Mouse (Mus musculus) neural tube, embryonic 11.5 days (tissue): ENCODE measurements around the gene Uts2r. TPM values are rescaled to one million over a fixed set of nuclear protein-coding genes. Genes with fewer than 3 reads are reported as not detected.

Experiments
- ATAC-seq: fragments of 200-750 bp; cut with Nextera tagmentation; 2 replicates; pipeline ENCODE4 v1.8.0; 2017; ENCODE audit warnings: moderate number of reproducible peaks, mild to moderate bottlenecking, moderate TSS enrichment, moderate library complexity; ENCODE audit not compliant: insufficient read depth, low FRiP score, low TSS enrichment
- DNase-seq: peaks from one replicate; pipeline ENCODE4 v3.0.0-alpha.2; 2015; ENCODE audit warnings: low spot score
- H3K27ac ChIP-seq: fragments of 300-500 bp; sonication (generic); 2 replicates; pipeline ENCODE4 v1.5.1; 2014; ENCODE audit warnings: low read depth, mild to moderate bottlenecking, low read length
- H3K27me3 ChIP-seq: fragments of 300-500 bp; sonication (generic); 2 replicates; pipeline ENCODE4 v1.6.1; 2014; ENCODE audit warnings: mild to moderate bottlenecking, low read length, mixed read lengths; ENCODE audit not compliant: control insufficient read depth, insufficient read depth
- H3K36me3 ChIP-seq: fragments of 300-500 bp; sonication (generic); 2 replicates; pipeline ENCODE4 v1.6.1; 2014; ENCODE audit warnings: mild to moderate bottlenecking, low read length, moderate library complexity, mixed read lengths; ENCODE audit not compliant: control insufficient read depth, insufficient read depth
- H3K4me1 ChIP-seq: fragments of 300-500 bp; sonication (generic); 2 replicates; pipeline ENCODE4 v1.6.1; 2014; ENCODE audit warnings: low read length, mixed read lengths; ENCODE audit not compliant: control insufficient read depth, insufficient read depth
- H3K4me2 ChIP-seq: fragments of 300-500 bp; sonication (generic); 2 replicates; pipeline ENCODE4 v1.6.1; 2014; ENCODE audit warnings: low read depth, mild to moderate bottlenecking, moderate library complexity
- H3K4me3 ChIP-seq: fragments of 300-500 bp; sonication (generic); 2 replicates; pipeline ENCODE4 v1.5.1; 2014; ENCODE audit warnings: low read depth, low read length
- H3K9ac ChIP-seq: fragments of 300-500 bp; sonication (generic); 2 replicates; pipeline ENCODE4 v1.6.1; 2014; ENCODE audit warnings: mild to moderate bottlenecking, low read length
- H3K9me3 ChIP-seq: fragments of 300-500 bp; sonication (generic); 2 replicates; pipeline ENCODE4 v1.6.1; 2016; ENCODE audit warnings: low read length; ENCODE audit not compliant: control insufficient read depth
- WGBS: fragments of 180-500 bp; shearing (Covaris S2); extraction: QIAGEN DNeasy Blood & Tissue Kit; methylation state at CpG from one replicate; pipeline ENCODE4 v1.1.7; 2014; 5-methylcytosine and 5-hydroxymethylcytosine counted together
- polyA plus RNA-seq: library from polyadenylated mRNA; unstranded; fragments of >200 nt; fragmentation: Nextera tagmentation; extraction: Ambion mirVana; gene quantifications from 2 replicates; pipeline ENCODE4 v1.2.1, GENCODE M21; 2014

Gene Uts2r
- polyA plus RNA-seq, 1 experiment from 2014 or later, result not detected

- 82% methylated on average over 3 of the region's 3 CpGs for WGBS
- Histone ChIP-seq H3K27ac (no peak overlapping the region), H3K4me1 (no peaks in the 10 kb centered on the region), H3K27me3 (no peaks in the 10 kb centered on the region), H3K9ac (no peak overlapping the region), H3K9me3 (no peaks in the 10 kb centered on the region), H3K36me3 (no peaks in the 10 kb centered on the region), H3K4me3 (no peak overlapping the region), H3K4me2 (no peak overlapping the region)
- no peak for ATAC-seq
- DNase-seq, result no peak
These were observed 34.4 kb upstream of the Uts2r start for GRCm38 (mm10) chr11:121125522-121126172.

GRCm38 (mm10) chr11:121126395-121126794, 33.7 kb upstream of the Uts2r start:
- Histone ChIP-seq H3K27ac (no peak overlapping the region), H3K27me3 (no peaks in the 10 kb centered on the region), H3K4me3 (no peak overlapping the region), H3K9me3 (no peaks in the 10 kb centered on the region), H3K4me1 (no peaks in the 10 kb centered on the region), H3K9ac (no peak overlapping the region), H3K36me3 (no peaks in the 10 kb centered on the region), H3K4me2 (no peak overlapping the region)
- DNase-seq (no peak), ATAC-seq (no peak)
- 86% methylated on average over 1 of the region's 1 CpGs for WGBS

GRCm38 (mm10) chr11:121127441-121127840, 32.6 kb upstream of the Uts2r start:
- 84% methylated on average over 3 of the region's 3 CpGs for WGBS
- DNase-seq (no peak), ATAC-seq (no peak)
- no peaks in the 10 kb centered on the region for H3K9me3 ChIP-seq
- H3K27me3 ChIP-seq, result no peaks in the 10 kb centered on the region
- no peaks in the 10 kb centered on the region for H3K4me1 ChIP-seq
- H3K4me3 ChIP-seq, result no peak overlapping the region
- no peak overlapping the region for H3K27ac ChIP-seq
- no peaks in the 10 kb centered on the region for H3K36me3 ChIP-seq
- no peak overlapping the region for H3K9ac ChIP-seq
- no peak overlapping the region for H3K4me2 ChIP-seq

GRCm38 (mm10) chr11:121129616-121130015, 30.5 kb upstream of the Uts2r start:
- H3K36me3 ChIP-seq, result no peaks in the 10 kb centered on the region
- DNase-seq, result no peak
- H3K27me3 ChIP-seq, result no peaks in the 10 kb centered on the region
- 80% methylated on average over 1 of the region's 1 CpGs for WGBS
- H3K4me2 ChIP-seq, result no peak overlapping the region
- H3K9ac ChIP-seq, result no peak overlapping the region
- H3K4me1 ChIP-seq, result no peaks in the 10 kb centered on the region
- no peaks in the 10 kb centered on the region for H3K9me3 ChIP-seq
- H3K27ac ChIP-seq, result no peak overlapping the region
- no peak overlapping the region for H3K4me3 ChIP-seq
- no peak for ATAC-seq

DNA sequence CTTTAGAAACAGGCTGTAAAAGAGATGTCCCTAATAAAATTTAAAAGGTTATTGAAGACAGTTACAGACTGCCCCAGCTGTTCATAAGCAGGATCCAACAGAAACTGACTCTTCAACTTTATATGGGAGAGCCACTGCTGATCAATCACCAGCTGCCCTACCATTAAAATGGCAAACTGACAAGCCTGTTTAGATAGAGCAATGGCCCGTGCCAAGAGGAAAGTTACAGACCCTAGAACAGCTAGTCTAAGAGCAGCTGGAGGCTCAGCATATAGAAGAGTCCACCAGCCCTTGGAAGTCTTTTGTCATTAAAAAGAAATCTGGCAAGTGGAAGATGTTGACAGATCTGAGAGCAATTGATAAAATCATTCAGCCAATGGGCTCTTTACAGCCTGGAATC, 25.5 kb upstream of the Uts2r start:
- Histone ChIP-seq H3K9me3 (no peaks in the 10 kb centered on the region), H3K4me2 (no peak overlapping the region), H3K9ac (no peak overlapping the region), H3K27me3 (no peaks in the 10 kb centered on the region), H3K27ac (no peak overlapping the region), H3K4me3 (no peak overlapping the region), H3K36me3 (no peaks in the 10 kb centered on the region), H3K4me1 (no peaks in the 10 kb centered on the region)
- ATAC-seq, result no peak
- no peak for DNase-seq
- 14% methylated on average over 1 of the region's 1 CpGs for WGBS

DNA sequence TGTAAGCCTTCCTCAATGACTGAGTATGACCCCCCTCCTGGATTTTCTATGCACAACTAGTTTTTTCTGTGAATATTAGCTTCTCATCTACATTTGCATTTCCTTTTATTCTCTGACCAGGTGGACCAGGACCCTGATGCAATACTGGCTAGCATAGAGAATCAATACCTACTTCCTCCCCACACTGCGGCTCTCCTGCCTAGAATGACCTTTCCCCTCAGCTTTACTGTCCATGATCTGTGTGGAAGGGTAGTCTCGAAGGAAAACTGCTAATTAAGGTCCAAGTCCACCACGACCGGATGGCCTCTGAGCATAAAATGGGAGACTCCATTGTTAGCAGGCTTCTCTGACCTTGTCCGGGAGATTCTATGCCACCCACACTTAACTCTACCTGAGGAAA, 22.4 kb upstream of the Uts2r start:
- H3K27me3 ChIP-seq, result no peaks in the 10 kb centered on the region
- DNase-seq, result no peak
- no peak for ATAC-seq
- H3K9me3 ChIP-seq, result no peaks in the 10 kb centered on the region
- no peak overlapping the region for H3K27ac ChIP-seq
- WGBS, result 86% methylated on average over 5 of the region's 5 CpGs
- no peaks in the 10 kb centered on the region for H3K36me3 ChIP-seq
- H3K4me1 ChIP-seq, result no peaks in the 10 kb centered on the region
- H3K9ac ChIP-seq, result no peak overlapping the region
- H3K4me2 ChIP-seq, result no peak overlapping the region
- H3K4me3 ChIP-seq, result no peak overlapping the region

DNA sequence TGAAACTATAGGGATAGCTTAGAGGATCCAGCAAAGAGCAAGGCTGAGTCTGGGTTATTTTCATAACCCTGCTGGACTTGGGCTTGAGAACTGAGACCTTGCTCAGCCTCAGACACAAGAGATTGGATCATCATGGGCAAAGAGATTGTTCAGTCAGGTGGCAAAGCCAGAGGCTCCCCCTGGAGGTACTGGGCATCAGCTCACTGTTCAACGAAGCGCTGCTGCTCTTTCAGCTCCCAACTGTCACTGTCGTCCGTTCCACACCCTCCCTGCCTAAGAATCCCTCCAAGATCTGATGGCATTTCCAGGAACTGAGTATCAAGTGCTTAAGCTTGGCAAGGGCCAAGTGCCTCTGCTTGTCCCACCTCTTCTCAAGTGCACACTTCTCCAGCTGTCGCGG, 21.3 kb upstream of the Uts2r start:
- Histone ChIP-seq H3K4me1 (no peaks in the 10 kb centered on the region), H3K27me3 (no peaks in the 10 kb centered on the region), H3K27ac (no peak overlapping the region), H3K9ac (no peak overlapping the region), H3K36me3 (no peaks in the 10 kb centered on the region), H3K4me3 (no peak overlapping the region), H3K4me2 (no peak overlapping the region), H3K9me3 (no peaks in the 10 kb centered on the region)
- 50% methylated on average over 6 of the region's 6 CpGs for WGBS
- no peak for DNase-seq
- no peak for ATAC-seq

DNA sequence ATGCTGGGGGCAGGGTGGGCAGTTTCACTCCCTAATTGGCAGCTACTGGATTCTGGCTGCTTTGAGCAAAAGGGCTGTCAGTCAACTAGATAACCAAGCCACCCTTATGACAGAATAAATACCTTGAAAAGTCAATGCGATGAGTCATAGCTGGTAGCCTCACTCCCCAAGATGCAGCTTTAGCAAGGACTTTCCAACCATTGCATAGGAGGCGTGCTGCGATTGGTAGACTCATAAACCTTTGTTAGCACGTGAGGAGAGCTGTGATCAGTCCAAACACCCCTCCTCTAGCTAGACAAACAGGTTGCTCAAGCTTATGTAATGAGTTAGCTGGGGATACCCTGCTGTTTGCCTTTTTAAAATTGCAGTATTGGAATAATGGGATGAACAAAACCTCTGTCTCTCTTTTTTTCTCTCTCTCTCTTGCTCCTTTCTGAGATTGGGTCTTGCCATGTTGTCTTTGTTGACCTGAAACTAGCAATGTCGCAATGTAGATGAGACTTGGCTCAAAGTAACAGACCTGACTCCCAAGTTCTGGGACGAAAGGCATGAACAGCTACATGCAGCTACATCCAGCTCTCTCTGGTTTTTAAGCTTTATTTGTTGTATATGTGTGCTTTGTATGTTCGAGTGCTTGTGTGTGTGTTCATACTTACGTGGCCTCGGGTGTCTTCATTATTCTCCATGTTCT, 16.6 kb upstream of the Uts2r start:
- WGBS, result 82% methylated on average over 9 of the region's 9 CpGs
- ATAC-seq, result no peak
- no peaks in the 10 kb centered on the region for H3K36me3 ChIP-seq
- no peak overlapping the region for H3K4me2 ChIP-seq
- no peak overlapping the region for H3K4me3 ChIP-seq
- DNase-seq, result no peak
- no peaks in the 10 kb centered on the region for H3K27me3 ChIP-seq
- H3K4me1 ChIP-seq, result no peaks in the 10 kb centered on the region
- H3K9ac ChIP-seq, result no peak overlapping the region
- H3K27ac ChIP-seq, result no peak overlapping the region
- no peaks in the 10 kb centered on the region for H3K9me3 ChIP-seq

DNA sequence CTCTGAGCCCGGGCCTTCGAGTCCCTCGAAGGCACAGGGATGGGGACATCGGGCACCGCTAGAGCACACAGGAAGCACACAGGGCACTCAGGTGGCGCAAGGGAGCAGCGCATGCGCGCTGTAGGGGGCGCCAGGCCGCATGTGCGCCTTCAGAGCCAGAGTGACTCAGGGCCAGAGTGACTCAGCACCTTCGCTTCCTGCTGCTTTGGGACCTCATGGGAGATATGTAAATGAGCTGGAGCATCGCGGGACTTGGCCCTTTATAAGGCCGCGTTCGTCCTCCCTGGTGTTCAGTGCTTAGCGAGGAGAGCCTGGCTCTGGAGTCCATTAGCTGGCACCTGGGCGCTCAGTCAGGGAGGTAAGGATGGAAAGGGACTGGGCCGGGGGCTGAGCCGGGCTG, 14.2 kb upstream of the Uts2r start, which contains the start of gene Tex19.1:
Gene Tex19.1, plus strand, starts transcription at position 279 of the 400 bp plus-strand sequence.
- DNase-seq (no peak), ATAC-seq (no peak)
- Histone ChIP-seq H3K27me3 (no peaks in the 10 kb centered on the region), H3K9ac (no peak within 1 kb of the TSS), H3K36me3 (no peaks in the 10 kb centered on the region), H3K4me1 (no peaks in the 10 kb centered on the region), H3K9me3 (no peaks in the 10 kb centered on the region), H3K4me2 (no peak within 1 kb of the TSS), H3K27ac (no peak within 1 kb of the TSS), H3K4me3 (no peak within 1 kb of the TSS)
- 90% methylated on average over 22 of the region's 22 CpGs for WGBS
